Mouse (Mus musculus) myocyte (in vitro differentiated cells): Measurements from ENCODE around the gene Fam221b.

Source experiments
- E2F4 ChIP-seq: IDR thresholded peaks from one replicate; pipeline ENCODE4 v1.6.1; 2011; ENCODE audit warnings: mild to moderate bottlenecking, control low read depth, moderate library complexity; ENCODE audit not compliant: insufficient read depth
- MYOG ChIP-seq, 3 experiments: IDR thresholded peaks; one replicate each; pipeline ENCODE4 v1.6.1; 2011; ENCODE audit warnings: control low read depth in 2 of 3, low read depth in 2 of 3, mild to moderate bottlenecking in 2 of 3; ENCODE audit not compliant: insufficient read length in 2 of 3, control insufficient read depth in 1 of 3, insufficient read depth in 1 of 3
- POLR2A ChIP-seq: IDR thresholded peaks from one replicate; pipeline ENCODE4 v1.6.1; 2011; ENCODE audit warnings: low read depth, mild to moderate bottlenecking, control low read depth, moderate library complexity; ENCODE audit not compliant: insufficient read length
- POLR2AphosphoS2 ChIP-seq: IDR thresholded peaks from one replicate; pipeline ENCODE4 v1.6.1; 2011; ENCODE audit warnings: low read depth, control low read depth; ENCODE audit not compliant: insufficient read length
- TCF3 ChIP-seq: IDR thresholded peaks from one replicate; pipeline ENCODE4 v1.6.1; 2011; ENCODE audit warnings: low read depth, control low read depth; ENCODE audit not compliant: insufficient read length

- no peak for TF ChIP-seq POLR2A
- TF ChIP-seq POLR2AphosphoS2: no peak
- no peak for TF ChIP-seq TCF3
- no peak for TF ChIP-seq E2F4
- no peak for TF ChIP-seq MYOG (IDR thresholded peaks at IDR 0.05; ENCODE audit: control insufficient read depth in 1 of 3, insufficient read depth in 1 of 3, insufficient read length in 2 of 3, low read depth in 2 of 3)
Observed at GRCm38 (mm10) chr4:43655656-43656338, 13.1 kb downstream of the Fam221b start.
